Mouse (Mus musculus): ENCODE data around the gene Rasip1.

DNA sequence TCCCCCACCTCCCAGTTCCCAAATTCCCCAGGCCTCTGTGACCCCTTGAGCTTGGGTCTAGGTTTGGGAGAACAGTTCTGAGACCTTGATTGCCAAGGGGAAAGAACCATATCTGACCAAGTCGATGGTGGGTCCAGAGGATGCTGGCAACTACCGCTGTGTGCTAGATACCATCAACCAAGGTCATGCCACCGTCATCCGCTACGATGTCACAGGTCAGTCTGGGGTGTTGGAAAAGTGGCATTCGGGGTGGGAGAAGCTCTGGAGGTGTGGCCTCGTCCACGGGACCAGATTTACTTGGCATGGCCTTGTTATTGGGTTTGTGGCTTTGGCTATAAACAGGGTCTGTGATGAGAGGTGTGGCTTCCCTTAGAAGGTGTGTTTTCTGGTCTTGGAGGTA lies 1.8 kb upstream of the Rasip1 start:
- TF ChIP-seq POLR2A (IDR thresholded peaks at IDR 0.05; ENCODE audit: low read depth, low read length) (no peak), CTCF (IDR thresholded peaks at IDR 0.05; ENCODE audit: borderline replicate concordance, insufficient read depth, low read length) (no peak)
